Mouse (Mus musculus): ENCODE data around the gene Prpf38b. TPM values are rescaled to one million over a fixed set of nuclear protein-coding genes. Genes with fewer than 3 reads are reported as not detected.
A peak's percentile ranks its signal among the peaks of the same experiment; 100 is the strongest.

Gene Prpf38b
- polyA plus RNA-seq, 1 experiment from 2014 or later: 69.1 TPM

GRCm38 (mm10) chr3:108916857-108917256 is 5.3 kb upstream of the Prpf38b start:
- no peak for ATAC-seq (replicated peaks; ENCODE audit: insufficient number of reproducible peaks, low FRiP score, low TSS enrichment, low read depth)
- Histone ChIP-seq H3K27me3 (ENCODE audit: control insufficient read depth, insufficient read depth, low read length) (no peaks in the 10 kb centered on the region), H3K9ac (replicated peaks; ENCODE audit: low read length) (no peak overlapping the region), H3K27ac (replicated peaks; ENCODE audit: low read depth, low read length) (no peak overlapping the region), H3K4me3 (ENCODE audit: low read depth, low read length) (no peak overlapping the region), H3K4me2 (ENCODE audit: low read depth, low read length) (no peak overlapping the region), H3K9me3 (replicated peaks; ENCODE audit: control insufficient read depth, low read length) (no peaks in the 10 kb centered on the region), H3K4me1 (ENCODE audit: control insufficient read depth, insufficient read depth, low read length) (no peaks in the 10 kb centered on the region), H3K36me3 (replicated peaks; ENCODE audit: control insufficient read depth, insufficient read depth, low read depth, low read length) (no peaks in the 10 kb centered on the region)
- 54% methylated on average over 4 of the region's 4 CpGs for WGBS
- DNase-seq (ENCODE audit: low spot score): no peak

- no peaks in the 10 kb centered on the region for H3K27me3 ChIP-seq (ENCODE audit: control insufficient read depth, insufficient read depth, low read length)
- no peaks in the 10 kb centered on the region for H3K9me3 ChIP-seq (replicated peaks; ENCODE audit: control insufficient read depth, low read length)
- ATAC-seq (replicated peaks; ENCODE audit: insufficient number of reproducible peaks, low FRiP score, low TSS enrichment, low read depth) (no peak), DNase-seq (ENCODE audit: low spot score) (no peak)
- no peak overlapping the region for H3K27ac ChIP-seq (replicated peaks; ENCODE audit: low read depth, low read length)
- H3K4me1 ChIP-seq (ENCODE audit: control insufficient read depth, insufficient read depth, low read length): no peaks in the 10 kb centered on the region
- H3K4me2 ChIP-seq (ENCODE audit: low read depth, low read length): no peak overlapping the region
- H3K36me3 ChIP-seq (replicated peaks; ENCODE audit: control insufficient read depth, insufficient read depth, low read depth, low read length): no peaks in the 10 kb centered on the region
- H3K9ac ChIP-seq (replicated peaks; ENCODE audit: low read length): no peak overlapping the region
- 81% methylated on average over 1 of the region's 1 CpGs for WGBS
- H3K4me3 ChIP-seq (ENCODE audit: low read depth, low read length): no peak overlapping the region
Observed at GRCm38 (mm10) chr3:108915999-108916398, 4.5 kb upstream of the Prpf38b start.

GRCm38 (mm10) chr3:108911081-108911547 is 413 bp downstream of the Prpf38b start:
- Histone ChIP-seq H3K27ac (replicated peaks; ENCODE audit: low read depth, low read length) (peak overlapping the region; percentile 96), H3K9ac (replicated peaks; ENCODE audit: low read length) (peak overlapping the region; percentile 87), H3K9me3 (replicated peaks; ENCODE audit: control insufficient read depth, low read length) (no peaks in the 10 kb centered on the region), H3K27me3 (ENCODE audit: control insufficient read depth, insufficient read depth, low read length) (no peaks in the 10 kb centered on the region), H3K4me2 (ENCODE audit: low read depth, low read length) (peak overlapping the region; percentile 84), H3K36me3 (replicated peaks; ENCODE audit: control insufficient read depth, insufficient read depth, low read depth, low read length) (no peaks in the 10 kb centered on the region), H3K4me3 (ENCODE audit: low read depth, low read length) (peak overlapping the region; percentile 89), H3K4me1 (ENCODE audit: control insufficient read depth, insufficient read depth, low read length) (no peaks in the 10 kb centered on the region)
- WGBS: under 1% methylated on average over 43 of the region's 44 CpGs
- ATAC-seq (replicated peaks; ENCODE audit: insufficient number of reproducible peaks, low FRiP score, low TSS enrichment, low read depth) (peak; percentile 88), DNase-seq (ENCODE audit: low spot score) (peak; percentile 70)

- DNase-seq (ENCODE audit: low spot score): peak; percentile 30
- peak overlapping the region; percentile 84 for H3K4me2 ChIP-seq (ENCODE audit: low read depth, low read length)
- H3K9me3 ChIP-seq (replicated peaks; ENCODE audit: control insufficient read depth, low read length): no peaks in the 10 kb centered on the region
- peak overlapping the region; percentile 96 for H3K27ac ChIP-seq (replicated peaks; ENCODE audit: low read depth, low read length)
- ATAC-seq (replicated peaks; ENCODE audit: insufficient number of reproducible peaks, low FRiP score, low TSS enrichment, low read depth): no peak
- WGBS: 0% methylated on average over 31 of the region's 32 CpGs
- peak overlapping the region; percentile 89 for H3K4me3 ChIP-seq (ENCODE audit: low read depth, low read length)
- no peaks in the 10 kb centered on the region for H3K4me1 ChIP-seq (ENCODE audit: control insufficient read depth, insufficient read depth, low read length)
- no peaks in the 10 kb centered on the region for H3K27me3 ChIP-seq (ENCODE audit: control insufficient read depth, insufficient read depth, low read length)
- H3K9ac ChIP-seq (replicated peaks; ENCODE audit: low read length): peak overlapping the region; percentile 87
- no peaks in the 10 kb centered on the region; the same call in 1 of the 2 replicates for H3K36me3 ChIP-seq (replicated peaks; ENCODE audit: control insufficient read depth, insufficient read depth, low read depth, low read length)
Observed at GRCm38 (mm10) chr3:108910303-108911080, 1.0 kb downstream of the Prpf38b start.

- ATAC-seq (replicated peaks; ENCODE audit: insufficient number of reproducible peaks, low FRiP score, low TSS enrichment, low read depth): no peak
- 93% methylated on average over 6 of the region's 6 CpGs for WGBS
Observed at GRCm38 (mm10) chr3:108902934-108903333, 8.6 kb downstream of the Prpf38b start.

GRCm38 (mm10) chr3:108902038-108902437 is 9.5 kb downstream of the Prpf38b start:
- WGBS: 59% methylated on average over 2 of the region's 2 CpGs
- Histone ChIP-seq H3K27ac (replicated peaks; ENCODE audit: low read depth, low read length) (no peak overlapping the region), H3K4me2 (ENCODE audit: low read depth, low read length) (no peak overlapping the region), H3K36me3 (replicated peaks; ENCODE audit: control insufficient read depth, insufficient read depth, low read depth, low read length) (no peaks in the 10 kb centered on the region; the same call in 1 of the 2 replicates), H3K9ac (replicated peaks; ENCODE audit: low read length) (no peak overlapping the region), H3K4me3 (ENCODE audit: low read depth, low read length) (no peak overlapping the region), H3K9me3 (replicated peaks; ENCODE audit: control insufficient read depth, low read length) (no peaks in the 10 kb centered on the region), H3K27me3 (ENCODE audit: control insufficient read depth, insufficient read depth, low read length) (no peaks in the 10 kb centered on the region), H3K4me1 (ENCODE audit: control insufficient read depth, insufficient read depth, low read length) (no peaks in the 10 kb centered on the region)
- no peak for ATAC-seq (replicated peaks; ENCODE audit: insufficient number of reproducible peaks, low FRiP score, low TSS enrichment, low read depth)
- no peak for DNase-seq (ENCODE audit: low spot score)

More at GRCm38 (mm10) chr3:108902934-108903333, 8.6 kb downstream of the Prpf38b start:
- Histone ChIP-seq H3K9ac (replicated peaks; ENCODE audit: low read length) (no peak overlapping the region), H3K27ac (replicated peaks; ENCODE audit: low read depth, low read length) (no peak overlapping the region), H3K27me3 (ENCODE audit: control insufficient read depth, insufficient read depth, low read length) (no peaks in the 10 kb centered on the region), H3K4me3 (ENCODE audit: low read depth, low read length) (no peak overlapping the region), H3K9me3 (replicated peaks; ENCODE audit: control insufficient read depth, low read length) (no peaks in the 10 kb centered on the region), H3K4me1 (ENCODE audit: control insufficient read depth, insufficient read depth, low read length) (no peaks in the 10 kb centered on the region), H3K4me2 (ENCODE audit: low read depth, low read length) (no peak overlapping the region), H3K36me3 (replicated peaks; ENCODE audit: control insufficient read depth, insufficient read depth, low read depth, low read length) (no peaks in the 10 kb centered on the region; the same call in 1 of the 2 replicates)
- no peak for DNase-seq (ENCODE audit: low spot score)

GRCm38 (mm10) chr3:108900681-108901080 is 10.8 kb downstream of the Prpf38b start:
- no peaks in the 10 kb centered on the region; the same call in 1 of the 2 replicates for H3K36me3 ChIP-seq (replicated peaks; ENCODE audit: control insufficient read depth, insufficient read depth, low read depth, low read length)
- H3K27ac ChIP-seq (replicated peaks; ENCODE audit: low read depth, low read length): no peak overlapping the region
- no peaks in the 10 kb centered on the region for H3K4me1 ChIP-seq (ENCODE audit: control insufficient read depth, insufficient read depth, low read length)

GRCm38 (mm10) chr3:108900147-108900546 is 11.4 kb downstream of the Prpf38b start:
- H3K9ac ChIP-seq (replicated peaks; ENCODE audit: low read length): no peak overlapping the region
- no peak for ATAC-seq (replicated peaks; ENCODE audit: insufficient number of reproducible peaks, low FRiP score, low TSS enrichment, low read depth)
- H3K27me3 ChIP-seq (ENCODE audit: control insufficient read depth, insufficient read depth, low read length): no peaks in the 10 kb centered on the region
- WGBS: 84% methylated on average over 3 of the region's 3 CpGs
- no peaks in the 10 kb centered on the region for H3K4me1 ChIP-seq (ENCODE audit: control insufficient read depth, insufficient read depth, low read length)
- H3K36me3 ChIP-seq (replicated peaks; ENCODE audit: control insufficient read depth, insufficient read depth, low read depth, low read length): no peaks in the 10 kb centered on the region; the same call in 1 of the 2 replicates
- DNase-seq (ENCODE audit: low spot score): no peak
- H3K4me2 ChIP-seq (ENCODE audit: low read depth, low read length): no peak overlapping the region
- H3K9me3 ChIP-seq (replicated peaks; ENCODE audit: control insufficient read depth, low read length): no peaks in the 10 kb centered on the region
- H3K27ac ChIP-seq (replicated peaks; ENCODE audit: low read depth, low read length): no peak overlapping the region
- H3K4me3 ChIP-seq (ENCODE audit: low read depth, low read length): no peak overlapping the region

More at GRCm38 (mm10) chr3:108900681-108901080, 10.8 kb downstream of the Prpf38b start:
- no peak overlapping the region for H3K9ac ChIP-seq (replicated peaks; ENCODE audit: low read length)
- no peak for ATAC-seq (replicated peaks; ENCODE audit: insufficient number of reproducible peaks, low FRiP score, low TSS enrichment, low read depth)
- H3K9me3 ChIP-seq (replicated peaks; ENCODE audit: control insufficient read depth, low read length): no peaks in the 10 kb centered on the region
- no peaks in the 10 kb centered on the region for H3K27me3 ChIP-seq (ENCODE audit: control insufficient read depth, insufficient read depth, low read length)
- 81% methylated on average over 5 of the region's 5 CpGs for WGBS
- no peak for DNase-seq (ENCODE audit: low spot score)
- H3K4me2 ChIP-seq (ENCODE audit: low read depth, low read length): no peak overlapping the region
- no peak overlapping the region for H3K4me3 ChIP-seq (ENCODE audit: low read depth, low read length)
